Mouse (Mus musculus): ENCODE data around the gene Pms1. TPM values are rescaled to one million over a fixed set of nuclear protein-coding genes. Genes with fewer than 3 reads are reported as not detected.

The Pms1 gene
- 0.49 and 1.0 TPM in 2 replicates for polyA plus RNA-seq (2012)

DNA sequence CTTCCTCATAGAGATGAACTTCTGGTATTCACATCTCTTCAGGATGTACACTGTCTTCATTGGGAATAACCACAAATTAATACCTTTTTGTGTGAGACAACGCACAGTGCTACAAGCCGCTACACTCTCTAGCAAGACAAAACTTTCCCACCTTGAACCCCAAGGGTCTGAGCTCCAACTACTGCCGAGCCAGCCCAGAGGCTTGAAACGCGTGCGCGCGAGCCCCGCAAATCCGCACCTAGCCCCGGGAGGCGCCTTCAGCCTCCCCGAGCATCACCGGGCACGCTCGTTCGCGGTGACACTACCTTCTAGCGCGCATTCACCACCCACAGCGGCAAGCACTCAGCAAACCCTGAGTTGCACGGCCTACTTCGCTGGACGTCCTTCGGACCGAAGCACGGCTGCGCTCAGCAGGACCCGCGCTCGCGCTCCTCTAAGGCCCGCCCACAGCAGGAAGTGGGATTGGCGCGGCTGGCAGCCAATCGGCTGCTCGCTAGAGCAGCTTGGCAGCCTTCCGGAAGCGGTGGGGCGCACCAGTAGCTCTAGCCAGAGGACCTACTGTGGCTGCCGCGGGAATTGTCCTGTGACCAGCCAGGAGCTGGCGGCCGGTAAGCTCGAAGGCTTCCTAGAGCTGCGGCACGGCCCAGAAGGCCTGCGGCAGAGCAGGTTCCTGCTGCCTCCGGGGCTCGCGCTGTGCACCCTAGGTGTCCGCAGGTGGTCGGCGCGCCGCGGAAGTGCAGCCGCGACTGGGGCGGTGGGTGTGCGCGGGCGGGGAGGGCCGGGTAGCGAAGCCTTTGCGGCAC, at the start of gene Pms1, which contains the start of the genes Ormdl1 and Gm28778:
Gene Pms1, minus strand, starts transcription at position 438 of the 803 bp plus-strand sequence.
Gene Ormdl1, plus strand, starts transcription at position 515 of the 803 bp plus-strand sequence.
Gene Gm28778, plus strand, starts transcription at position 531 of the 803 bp plus-strand sequence.

DNA sequence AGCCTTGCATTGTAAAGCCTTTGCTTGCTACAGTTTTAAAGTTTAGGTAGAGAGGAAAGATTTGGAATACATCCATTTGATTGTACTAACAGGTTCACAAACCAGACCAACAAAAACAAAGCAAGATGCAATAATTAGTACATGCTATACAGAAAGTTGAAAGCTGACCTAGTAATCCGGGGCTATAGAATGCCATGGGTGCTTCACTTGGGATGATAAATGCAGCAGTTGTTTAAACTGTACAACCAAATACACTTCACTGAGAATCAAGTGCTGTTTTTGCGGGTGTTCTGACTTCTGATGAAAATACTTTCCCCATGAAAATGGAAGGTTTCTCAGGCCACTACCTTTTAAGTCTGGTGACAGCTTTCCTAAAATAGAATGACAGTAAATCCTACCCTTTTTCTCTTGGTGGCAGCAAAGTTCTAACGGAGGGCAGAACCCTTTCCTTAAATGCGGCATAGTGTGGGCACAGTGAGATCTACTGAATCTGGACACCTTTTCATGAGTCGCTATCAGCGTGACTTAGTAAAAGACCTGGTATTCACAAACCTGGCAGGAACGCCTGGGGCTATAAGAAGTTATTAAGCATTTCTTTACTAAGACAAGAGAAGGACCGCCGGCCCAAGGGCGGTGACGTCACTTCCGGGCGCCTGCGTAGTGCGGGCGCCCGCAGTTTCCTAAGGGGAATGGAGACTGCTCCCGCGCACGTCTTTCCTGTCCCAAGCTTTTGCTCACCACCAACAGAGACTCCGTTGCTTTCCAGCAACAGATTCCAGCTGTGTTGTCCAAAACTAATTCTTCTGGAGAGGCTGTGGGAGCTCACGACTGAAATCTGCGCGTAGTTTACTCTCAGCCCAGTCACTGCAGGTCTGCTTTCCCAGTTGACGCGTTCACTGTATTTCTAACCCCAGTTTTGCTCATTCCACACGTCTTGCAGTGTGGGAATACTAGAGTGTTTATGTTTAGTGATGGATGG, 16.5 kb upstream of the Pms1 start, which contains the start of gene Osgepl1:
Gene Osgepl1, plus strand, starts transcription at position 636 of the 979 bp plus-strand sequence.

GRCm38 (mm10) chr1:53187536-53187935, 109.3 kb downstream of the Pms1 start, which contains the start of gene 1700019A02Rik:
Gene 1700019A02Rik (minus strand): TSS chr1:53187636.

Other genes with a start within 250 kb of the Pms1 start
- gene Mstn, start 235.4 kb downstream of the Pms1 start, polyA plus RNA-seq (2012), result not detected in 2 replicates
- gene 1700019A02Rik, start 109.4 kb downstream of the Pms1 start, polyA plus RNA-seq (2012), result not detected in 2 replicates
- 0.78 and 0.99 TPM in 2 replicates for gene Ormdl1, start 77 bp upstream of the Pms1 start, polyA plus RNA-seq (2012)
- gene Gm28778, start 93 bp upstream of the Pms1 start, polyA plus RNA-seq (2012), result 0.27 TPM in 1 of 2 replicates, not detected in the other
- gene Osgepl1, start 16.6 kb upstream of the Pms1 start, polyA plus RNA-seq (2012), result 0.40 and 1.3 TPM in 2 replicates
- 34.3 and 38.4 TPM in 2 replicates for gene Asdurf, start 55.6 kb upstream of the Pms1 start, polyA plus RNA-seq (2012)
- gene Gm28551, start 55.6 kb upstream of the Pms1 start, polyA plus RNA-seq (2012), result 0.15 TPM in 1 of 2 replicates, not detected in the other
- 17.2 and 24.3 TPM in 2 replicates for gene Asnsd1, start 55.7 kb upstream of the Pms1 start, polyA plus RNA-seq (2012)